Mouse (Mus musculus) stomach, embryonic 15.5 days (tissue): ENCODE measurements around the gene Smarcc1. TPM values are rescaled to one million over a fixed set of nuclear protein-coding genes. Genes with fewer than 3 reads are reported as not detected.
"Not testable (repeated sequence)": the region's sequence is repeated elsewhere in the genome, so short reads cannot be mapped to it uniquely, and the experiment has no call there.

ENCODE experiments used
- ATAC-seq: fragments of 200-750 bp; cut with Nextera tagmentation; 2 replicates; pipeline ENCODE4 v1.8.0; 2017; ENCODE audit warnings: low read depth, moderate number of reproducible peaks, moderate TSS enrichment; ENCODE audit not compliant: insufficient read depth, low FRiP score
- H3K27ac ChIP-seq: fragments of 300-500 bp; sonication (generic); 2 replicates; pipeline ENCODE4 v1.5.1; 2015; ENCODE audit warnings: mild to moderate bottlenecking, inconsistent platforms
- H3K27me3 ChIP-seq: fragments of 300-500 bp; sonication (generic); replicated peaks from 2 replicates; pipeline ENCODE4 v1.6.1; 2015; ENCODE audit warnings: inconsistent platforms
- H3K36me3 ChIP-seq: fragments of 300-500 bp; sonication (generic); 2 replicates; pipeline ENCODE4 v1.6.1; 2015; ENCODE audit warnings: inconsistent platforms
- H3K4me1 ChIP-seq: fragments of 300-500 bp; sonication (generic); 2 replicates; pipeline ENCODE4 v1.6.1; 2015; ENCODE audit warnings: inconsistent platforms
- H3K4me2 ChIP-seq: fragments of 300-500 bp; sonication (generic); 2 replicates; pipeline ENCODE4 v1.6.1; 2015; ENCODE audit warnings: mild to moderate bottlenecking, inconsistent platforms
- H3K4me3 ChIP-seq: fragments of 300-500 bp; sonication (generic); replicated peaks from 2 replicates; pipeline ENCODE4 v1.5.1; 2015; ENCODE audit warnings: inconsistent platforms
- H3K9ac ChIP-seq: fragments of 300-500 bp; sonication (generic); 2 replicates; pipeline ENCODE4 v1.6.1; 2015; ENCODE audit warnings: inconsistent platforms
- H3K9me3 ChIP-seq: fragments of 300-500 bp; sonication (generic); 2 replicates; pipeline ENCODE4 v1.6.1; 2016; ENCODE audit warnings: inconsistent platforms
- WGBS: fragments of 180-500 bp; shearing (Covaris S2); methylation state at CpG from one replicate; pipeline ENCODE4 v1.1.7; 2015; 5-methylcytosine and 5-hydroxymethylcytosine counted together
- polyA plus RNA-seq: library from polyadenylated mRNA; unstranded; fragments of >200 nt; fragmentation: Nextera tagmentation; extraction: Ambion mirVana; gene quantifications from 2 replicates; pipeline ENCODE4 v1.2.1, GENCODE M21; 2015

Gene Smarcc1
- polyA plus RNA-seq, 1 experiment from 2014 or later: 94.3 TPM

DNA sequence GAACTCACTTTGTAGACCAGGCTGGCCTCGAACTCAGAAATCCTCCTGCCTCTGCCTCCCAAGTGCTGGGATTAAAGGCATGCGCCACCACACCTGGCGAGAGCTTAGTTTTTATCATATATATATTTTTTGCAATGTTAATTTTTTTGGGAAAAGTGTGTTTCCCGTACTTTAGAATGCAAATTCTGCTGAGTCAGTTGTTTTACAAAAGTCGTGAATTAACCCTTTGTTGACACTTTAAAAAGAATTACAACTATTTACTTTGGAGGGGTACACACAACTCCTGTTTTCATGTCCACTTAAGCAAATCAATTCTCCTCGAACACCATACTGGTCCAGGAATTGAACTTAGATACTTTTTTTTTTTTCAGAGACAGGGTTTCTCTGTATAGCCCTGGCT is 15.4 kb downstream of the Smarcc1 start:
- WGBS: 52% methylated on average over 6 of the region's 6 CpGs
- Histone ChIP-seq H3K4me1 (0 out of 2 replicates have a peak, but pooled peaks cover 5% of the 10 kb centered on the region), H3K9me3 (no peaks in the 10 kb centered on the region), H3K36me3 (0 out of 2 replicates have a peak, but pooled peaks cover 10% of the 10 kb centered on the region), H3K4me2 (peak overlapping the region; percentile 62), H3K9ac (no peak overlapping the region), H3K4me3 (peak overlapping the region; percentile 58), H3K27me3 (no peaks in the 10 kb centered on the region), H3K27ac (no peak overlapping the region)
- ATAC-seq: no peak

DNA sequence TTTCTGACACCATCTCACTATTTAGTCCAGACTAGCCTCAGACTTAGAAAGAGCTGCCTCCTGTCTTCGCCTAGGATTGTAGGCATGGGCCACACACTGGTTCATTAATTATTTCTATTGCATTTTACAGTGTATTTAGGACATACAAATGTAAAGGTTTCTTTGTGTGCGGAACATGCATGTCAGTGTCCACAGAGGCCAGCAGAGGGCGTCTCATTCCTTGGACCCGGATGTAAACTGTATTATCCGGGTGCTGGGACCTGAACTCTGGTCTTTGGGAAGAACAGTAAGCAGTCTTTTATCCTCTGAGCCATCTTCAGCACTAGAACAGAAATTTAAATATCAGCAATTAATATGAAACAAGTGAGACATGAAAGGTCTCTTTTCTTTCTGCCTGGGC is 16.7 kb downstream of the Smarcc1 start:
- Histone ChIP-seq H3K27ac (no peak overlapping the region), H3K9me3 (no peaks in the 10 kb centered on the region), H3K4me1 (0 out of 2 replicates have a peak, but pooled peaks cover 5% of the 10 kb centered on the region), H3K27me3 (no peaks in the 10 kb centered on the region), H3K4me3 (no peak overlapping the region), H3K9ac (no peak overlapping the region), H3K36me3 (0 out of 2 replicates have a peak, but pooled peaks cover 10% of the 10 kb centered on the region), H3K4me2 (0 out of 2 replicates have a peak overlapping the region, but pooled peaks have one; percentile 62)
- 78% methylated on average over 5 of the region's 5 CpGs for WGBS
- no peak for ATAC-seq

DNA sequence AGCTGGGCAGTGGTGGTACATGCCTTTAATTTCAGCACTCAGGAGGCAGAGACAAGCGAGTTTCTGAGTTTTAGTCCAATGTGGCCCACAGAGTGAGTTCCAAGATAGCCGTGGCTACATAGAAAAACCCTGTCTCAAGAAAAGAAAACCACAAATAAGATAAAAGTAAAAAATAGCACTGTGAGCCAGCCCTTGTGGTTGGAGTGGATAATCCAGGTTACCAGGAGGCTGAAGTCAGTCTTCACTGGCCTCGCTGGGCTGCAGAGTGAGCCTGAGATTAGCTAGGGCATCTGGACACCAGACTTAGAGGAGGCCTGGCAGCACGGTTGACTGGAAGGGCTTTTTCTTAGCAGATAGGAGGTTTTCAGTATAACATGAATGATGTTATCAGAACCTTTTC is 21.6 kb downstream of the Smarcc1 start:
- Histone ChIP-seq H3K9me3 (no peaks in the 10 kb centered on the region), H3K27me3 (no peaks in the 10 kb centered on the region), H3K4me2 (no peak overlapping the region), H3K27ac (no peak overlapping the region), H3K4me1 (no peaks in the 10 kb centered on the region), H3K4me3 (no peak overlapping the region), H3K36me3 (0 out of 2 replicates have a peak, but pooled peaks cover 12% of the 10 kb centered on the region), H3K9ac (no peak overlapping the region)
- ATAC-seq: no peak
- WGBS: 82% methylated on average over 4 of the region's 4 CpGs

DNA sequence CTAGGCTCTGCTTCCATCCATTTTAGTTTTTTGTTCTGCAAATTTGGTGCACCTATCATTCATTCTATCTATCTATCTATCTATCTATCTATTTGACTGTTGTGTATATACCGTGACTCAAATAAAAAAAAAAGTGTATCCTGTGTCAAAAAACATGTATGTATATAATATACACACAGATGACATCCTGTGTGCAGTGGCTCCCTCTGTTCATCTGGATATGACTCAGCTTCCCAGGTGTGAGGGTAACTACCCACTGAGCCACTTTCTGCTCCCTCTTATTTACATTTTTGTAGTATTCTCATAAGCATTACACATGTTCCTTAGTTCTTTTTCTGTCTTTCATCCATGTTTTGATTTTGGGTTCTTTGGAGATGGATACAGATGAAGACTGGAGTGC is 24.6 kb downstream of the Smarcc1 start:
- no peak overlapping the region for H3K27ac ChIP-seq
- ATAC-seq: no peak
- no peaks in the 10 kb centered on the region for H3K4me1 ChIP-seq
- no peak overlapping the region for H3K4me3 ChIP-seq
- H3K9ac ChIP-seq: no peak overlapping the region
- H3K27me3 ChIP-seq: no peaks in the 10 kb centered on the region
- H3K4me2 ChIP-seq: no peak overlapping the region
- peaks cover 3% of the 10 kb centered on the region; the same call in 1 of the 2 replicates for H3K36me3 ChIP-seq
- WGBS: 87% methylated on average over 1 of the region's 1 CpGs
- no peaks in the 10 kb centered on the region for H3K9me3 ChIP-seq

DNA sequence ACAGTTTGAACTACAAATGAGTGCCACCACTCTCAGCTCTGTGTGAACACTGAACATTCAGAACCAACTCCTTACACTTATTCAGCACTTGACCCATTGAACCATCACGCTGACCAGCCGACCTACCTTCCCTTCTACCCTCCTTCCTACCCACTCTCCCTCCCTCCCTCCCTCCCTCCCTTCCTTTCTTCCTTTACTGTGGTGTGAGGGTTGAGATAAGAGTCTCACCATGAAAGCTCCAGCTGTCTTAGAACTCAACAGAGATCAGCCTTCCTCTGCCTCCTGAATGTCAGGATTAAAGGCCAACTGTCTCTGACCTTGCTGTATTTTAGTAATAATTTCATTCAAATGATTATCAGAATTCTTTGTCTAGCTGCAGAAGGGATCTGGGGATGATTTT is 31.1 kb downstream of the Smarcc1 start:
- Histone ChIP-seq H3K36me3 (peaks cover 16% of the 10 kb centered on the region), H3K4me3 (no peak overlapping the region), H3K4me2 (no peak overlapping the region), H3K27ac (no peak overlapping the region), H3K27me3 (no peaks in the 10 kb centered on the region), H3K9me3 (no peaks in the 10 kb centered on the region), H3K4me1 (no peaks in the 10 kb centered on the region), H3K9ac (no peak overlapping the region)
- WGBS: 74% methylated on average over 2 of the region's 2 CpGs
- no peak for ATAC-seq

DNA sequence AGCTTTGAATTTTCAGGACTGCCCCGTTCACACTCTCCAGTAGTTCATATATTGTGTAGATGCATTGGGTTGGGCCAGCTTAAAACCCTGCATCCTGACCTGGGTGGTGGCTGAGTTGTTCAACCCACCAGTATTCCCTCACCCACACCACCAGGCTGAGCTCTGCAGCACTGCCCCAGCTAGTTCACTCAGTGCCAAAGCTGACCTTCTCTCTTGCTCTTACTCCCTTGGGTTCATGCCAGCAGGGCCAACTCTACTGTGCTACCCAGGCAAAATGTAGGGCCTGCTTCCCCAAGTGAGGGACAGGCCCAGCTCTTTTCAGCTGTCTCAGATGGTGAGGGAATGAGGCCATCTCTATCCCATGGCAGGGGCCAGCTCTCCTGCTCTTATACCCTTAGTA is 41.5 kb downstream of the Smarcc1 start:
- ATAC-seq: no peak
- Histone ChIP-seq H3K27ac (no peak overlapping the region), H3K4me2 (no peak overlapping the region), H3K36me3 (peaks cover 33% of the 10 kb centered on the region), H3K27me3 (no peaks in the 10 kb centered on the region), H3K4me1 (no peaks in the 10 kb centered on the region), H3K9me3 (no peaks in the 10 kb centered on the region), H3K9ac (no peak overlapping the region), H3K4me3 (no peak overlapping the region)
- WGBS: 90% methylated on average over 1 of the region's 1 CpGs

DNA sequence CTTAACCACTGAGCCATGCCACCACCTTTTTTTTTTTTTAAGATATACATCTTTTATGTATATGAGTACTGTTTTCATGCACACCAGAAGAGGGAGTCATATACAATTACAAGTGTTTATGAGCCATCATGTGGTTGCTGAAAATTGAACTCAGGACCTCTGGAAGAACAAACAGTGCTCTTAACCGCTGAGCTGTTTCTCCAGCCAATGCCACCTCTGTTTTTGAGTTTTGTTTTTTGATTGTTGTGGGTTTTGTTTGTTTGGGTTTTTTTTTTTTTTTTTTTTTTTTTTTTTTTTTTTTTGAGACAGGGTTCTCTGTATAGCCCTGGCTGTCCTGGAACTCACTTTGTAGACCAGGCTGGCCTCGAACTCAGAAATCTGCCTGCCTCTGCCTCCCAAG is 43.0 kb downstream of the Smarcc1 start:
- not testable (repeated sequence) for H3K4me2 ChIP-seq, H3K27ac ChIP-seq, ATAC-seq, H3K9ac ChIP-seq, H3K9me3 ChIP-seq, H3K27me3 ChIP-seq, H3K4me1 ChIP-seq, H3K4me3 ChIP-seq
- 99% methylated on average over 2 of the region's 2 CpGs for WGBS
- peaks cover 37% of the 10 kb centered on the region for H3K36me3 ChIP-seq

DNA sequence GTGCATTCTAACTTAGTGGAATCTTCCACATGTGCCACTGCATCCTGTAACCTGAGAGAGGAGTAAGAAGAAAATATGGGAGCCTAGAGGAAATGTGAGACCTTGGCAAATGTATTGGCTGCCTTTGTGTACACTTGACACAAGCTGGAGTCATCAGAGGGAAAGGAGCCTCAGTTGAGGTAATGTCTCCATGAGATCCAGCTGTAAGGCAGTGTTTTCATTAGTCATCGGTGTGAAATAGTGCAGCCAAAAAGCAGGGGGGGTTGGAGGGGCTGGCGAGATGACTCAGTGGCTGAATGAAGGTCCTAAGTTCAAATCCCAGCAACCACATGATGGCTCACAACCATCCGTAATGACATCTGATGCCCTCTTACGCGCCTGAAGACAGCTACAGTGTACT is 44.9 kb downstream of the Smarcc1 start:
- H3K27ac ChIP-seq: no peak overlapping the region
- no peak overlapping the region for H3K4me3 ChIP-seq
- no peak overlapping the region for H3K9ac ChIP-seq
- 90% methylated on average over 5 of the region's 5 CpGs for WGBS
- no peak overlapping the region for H3K4me2 ChIP-seq
- H3K4me1 ChIP-seq: no peaks in the 10 kb centered on the region
- ATAC-seq: no peak
- peaks cover 30% of the 10 kb centered on the region; the same call in 1 of the 2 replicates for H3K36me3 ChIP-seq
- H3K27me3 ChIP-seq: no peaks in the 10 kb centered on the region
- H3K9me3 ChIP-seq: no peaks in the 10 kb centered on the region

DNA sequence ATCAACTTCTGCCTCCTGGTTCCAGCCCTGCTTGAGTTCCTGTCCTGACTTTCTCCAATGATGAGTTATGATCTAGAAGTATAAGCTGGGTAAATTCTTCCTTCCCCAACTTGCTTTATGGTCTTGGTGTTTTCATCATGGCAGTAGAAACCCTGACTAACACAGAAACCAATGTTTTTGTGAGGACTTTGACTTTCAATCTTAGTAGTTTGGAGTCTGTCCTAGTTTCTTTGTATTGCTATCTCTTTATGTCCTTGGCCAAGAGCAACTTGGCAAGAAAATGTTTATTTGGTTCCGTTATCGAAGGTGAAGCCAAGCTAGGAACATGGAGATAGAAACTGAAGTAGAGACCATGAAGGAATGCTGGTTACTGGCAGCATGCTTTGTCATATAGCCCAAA is 45.6 kb downstream of the Smarcc1 start:
- Histone ChIP-seq H3K27ac (no peak overlapping the region), H3K27me3 (no peaks in the 10 kb centered on the region), H3K4me1 (no peaks in the 10 kb centered on the region), H3K9me3 (no peaks in the 10 kb centered on the region), H3K36me3 (peaks cover 24% of the 10 kb centered on the region; the same call in 1 of the 2 replicates), H3K4me3 (no peak overlapping the region), H3K9ac (no peak overlapping the region), H3K4me2 (no peak overlapping the region)
- ATAC-seq: no peak
- WGBS: 92% methylated on average over 2 of the region's 2 CpGs

DNA sequence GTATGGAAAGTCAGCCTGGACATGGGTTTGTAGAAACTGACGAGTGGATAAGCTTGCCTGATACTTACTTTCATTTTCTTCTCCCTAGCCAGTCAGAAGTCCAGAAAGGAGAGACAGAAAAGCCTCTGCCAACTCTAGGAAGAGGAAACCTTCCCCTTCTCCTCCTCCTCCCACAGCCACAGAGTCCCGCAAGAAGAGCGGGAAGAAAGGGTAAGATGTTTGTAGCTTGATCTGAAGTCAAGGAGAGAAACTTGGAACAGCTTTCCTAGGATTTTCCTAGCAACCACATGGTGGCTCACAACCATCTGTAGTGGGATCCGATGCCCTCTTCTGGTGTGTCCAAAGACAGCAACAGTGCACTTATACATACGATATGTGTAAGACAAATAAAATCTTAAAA is 53.4 kb downstream of the Smarcc1 start:
- Histone ChIP-seq H3K27ac (no peak overlapping the region), H3K4me2 (no peak overlapping the region), H3K27me3 (no peaks in the 10 kb centered on the region), H3K4me3 (no peak overlapping the region), H3K9ac (no peak overlapping the region), H3K4me1 (no peaks in the 10 kb centered on the region), H3K9me3 (no peaks in the 10 kb centered on the region), H3K36me3 (peaks cover 25% of the 10 kb centered on the region)
- no peak for ATAC-seq
- WGBS: 83% methylated on average over 5 of the region's 5 CpGs

DNA sequence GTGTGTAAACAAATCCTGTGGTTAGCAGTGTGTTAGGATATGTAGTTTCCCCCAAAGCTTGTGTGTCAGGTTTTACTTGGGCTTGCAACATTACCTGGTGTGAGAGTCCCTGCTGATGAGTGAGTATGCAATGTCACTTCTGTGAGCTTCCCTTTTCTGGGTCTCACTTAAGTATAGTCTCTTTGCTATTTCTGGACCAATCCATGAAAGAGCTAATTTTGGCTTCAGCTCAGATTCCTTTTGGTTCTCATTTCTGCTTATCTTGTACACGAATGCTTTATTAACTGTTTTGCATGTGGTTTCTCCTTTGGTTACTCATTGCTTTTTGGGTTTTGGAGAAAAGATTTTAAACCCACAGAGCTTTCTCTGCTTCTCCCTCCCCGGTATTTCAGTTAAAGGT is 82.4 kb downstream of the Smarcc1 start:
- Histone ChIP-seq H3K27me3 (no peaks in the 10 kb centered on the region), H3K4me3 (no peak overlapping the region), H3K9me3 (no peaks in the 10 kb centered on the region), H3K27ac (no peak overlapping the region), H3K4me2 (no peak overlapping the region), H3K4me1 (no peaks in the 10 kb centered on the region), H3K9ac (no peak overlapping the region), H3K36me3 (peaks cover 42% of the 10 kb centered on the region)
- ATAC-seq: no peak
- WGBS: 91% methylated on average over 2 of the region's 2 CpGs

DNA sequence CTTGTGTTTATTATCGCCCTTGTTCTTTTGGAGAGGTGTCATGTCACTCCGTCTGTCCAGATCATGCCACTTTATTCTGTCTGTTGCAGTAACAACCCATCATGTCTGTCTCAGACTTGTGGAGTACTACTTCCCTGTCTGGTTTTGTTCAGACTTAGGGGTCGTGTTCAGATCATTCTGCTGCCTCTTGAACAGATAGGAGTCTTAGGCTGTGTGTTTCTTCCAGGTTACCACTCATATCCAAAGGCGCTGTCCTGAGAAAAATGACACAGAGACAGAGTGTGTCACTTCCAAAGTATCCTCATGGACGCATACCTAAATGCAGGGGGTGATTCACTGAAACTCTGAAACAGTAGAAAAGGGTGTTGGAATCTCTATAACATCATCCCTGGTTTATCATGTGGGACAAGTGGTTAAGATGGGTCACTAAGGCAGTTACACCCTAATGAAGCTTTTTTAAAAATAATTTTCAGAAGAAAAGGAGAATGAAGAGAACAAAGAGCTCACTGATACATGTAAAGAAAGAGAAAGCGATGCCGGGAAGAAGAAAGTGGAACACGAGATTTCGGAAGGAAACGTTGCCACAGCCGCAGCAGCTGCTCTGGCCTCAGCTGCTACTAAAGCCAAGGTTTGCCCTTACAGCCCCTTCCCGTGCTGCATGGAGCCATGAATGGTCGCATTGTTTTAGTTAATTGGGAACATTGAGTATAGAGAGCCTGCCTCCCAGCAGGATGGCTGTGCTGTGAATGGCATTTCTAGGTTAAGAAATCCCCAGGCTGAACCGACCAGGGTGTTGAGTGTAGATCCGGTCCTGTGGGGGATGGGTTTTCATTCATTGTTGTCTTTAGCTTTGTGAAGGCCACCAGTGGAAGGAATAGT is 88.3 kb downstream of the Smarcc1 start:
- no peak overlapping the region for H3K27ac ChIP-seq
- peaks cover 44% of the 10 kb centered on the region for H3K36me3 ChIP-seq
- no peak for ATAC-seq
- H3K9ac ChIP-seq: no peak overlapping the region
- H3K4me3 ChIP-seq: no peak overlapping the region
- no peaks in the 10 kb centered on the region for H3K4me1 ChIP-seq
- H3K27me3 ChIP-seq: no peaks in the 10 kb centered on the region
- no peaks in the 10 kb centered on the region for H3K9me3 ChIP-seq
- H3K4me2 ChIP-seq: no peak overlapping the region
- 71% methylated on average over 15 of the region's 15 CpGs for WGBS
